Mouse (Mus musculus): Measurements from ENCODE around the gene Msantd2.

The Msantd2 gene

GRCm38 (mm10) chr9:37540701-37541575, 51.8 kb downstream of the Msantd2 start:
- DNase-seq (ENCODE audit: low spot score in 2 of 2): no peak

- no peak for DNase-seq (ENCODE audit: low spot score in 2 of 2)
These were observed 52.9 kb downstream of the Msantd2 start for GRCm38 (mm10) chr9:37541851-37542642.

- no peak for DNase-seq (ENCODE audit: low spot score in 2 of 2)
These were observed 54.8 kb downstream of the Msantd2 start for GRCm38 (mm10) chr9:37543869-37544440.

GRCm38 (mm10) chr9:37544447-37545165, 55.5 kb downstream of the Msantd2 start:
- peak in 1 of 2 experiments; percentile 84 for DNase-seq (ENCODE audit: low spot score in 2 of 2)

GRCm38 (mm10) chr9:37545166-37545610, 56.1 kb downstream of the Msantd2 start:
- no peak for DNase-seq (ENCODE audit: low spot score in 2 of 2)

DNA sequence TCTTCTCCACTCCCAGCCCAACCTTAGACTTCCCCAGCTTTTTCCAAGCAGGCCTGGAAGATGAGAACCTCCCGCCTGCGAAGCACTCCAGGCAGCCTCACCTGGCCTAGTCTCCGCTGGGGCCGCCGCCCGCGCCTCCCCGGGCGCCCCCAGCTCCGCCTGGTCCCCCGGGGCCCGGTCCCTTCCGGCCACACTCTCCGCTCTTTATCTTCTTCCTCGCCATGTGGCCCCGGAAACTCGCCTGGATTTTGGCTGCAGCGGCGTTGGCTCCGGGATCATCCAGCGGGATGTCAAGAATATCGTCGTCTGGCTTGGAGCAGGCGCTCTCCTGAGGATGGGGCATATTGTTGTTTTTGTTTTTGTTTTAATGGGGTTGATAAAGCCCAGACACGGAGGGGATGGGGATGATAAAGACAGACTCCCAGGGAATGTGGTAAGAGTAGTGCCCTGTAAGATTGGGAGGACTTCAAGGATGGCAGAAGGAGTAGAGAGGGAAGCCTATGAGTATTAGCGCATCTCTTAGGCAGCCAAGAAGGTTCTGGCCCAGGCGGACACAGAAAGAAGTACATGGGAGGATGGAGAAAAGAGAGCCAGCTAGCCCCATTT, 56.8 kb downstream of the Msantd2 start:
- DNase-seq (ENCODE audit: low spot score in 2 of 2): no peak

DNA sequence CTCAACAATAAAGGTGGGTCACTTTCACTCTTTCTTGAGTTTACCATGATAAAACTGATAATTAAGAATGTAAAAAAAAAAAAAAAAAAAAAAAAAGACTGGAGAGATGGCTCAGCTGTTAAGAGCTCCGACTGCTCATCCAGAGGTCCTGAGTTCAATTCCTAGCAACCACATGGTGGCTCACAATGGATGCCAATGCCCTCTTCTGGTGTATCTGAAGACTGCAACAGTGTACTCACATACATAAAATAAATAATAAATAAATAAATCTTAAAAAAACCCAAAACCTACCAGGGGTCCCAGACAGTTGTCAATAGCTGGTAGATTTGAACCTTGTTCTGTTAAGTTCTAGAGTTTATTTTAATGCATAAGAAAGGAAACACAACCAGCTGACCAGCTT, 57.8 kb downstream of the Msantd2 start:
- DNase-seq (ENCODE audit: low spot score in 2 of 2): no peak

GRCm38 (mm10) chr9:37550435-37550834, 61.3 kb downstream of the Msantd2 start:
- DNase-seq (ENCODE audit: low spot score in 2 of 2): no peak

GRCm38 (mm10) chr9:37551751-37552531, 62.8 kb downstream of the Msantd2 start:
- no peak for DNase-seq (ENCODE audit: low spot score in 2 of 2)

GRCm38 (mm10) chr9:37552536-37553293, 63.6 kb downstream of the Msantd2 start, which contains the start of gene Nrgn:
Nrgn (minus strand) TSS chr9:37552904.
- DNase-seq (ENCODE audit: low spot score in 2 of 2): peak; percentile 71 to 91

DNA sequence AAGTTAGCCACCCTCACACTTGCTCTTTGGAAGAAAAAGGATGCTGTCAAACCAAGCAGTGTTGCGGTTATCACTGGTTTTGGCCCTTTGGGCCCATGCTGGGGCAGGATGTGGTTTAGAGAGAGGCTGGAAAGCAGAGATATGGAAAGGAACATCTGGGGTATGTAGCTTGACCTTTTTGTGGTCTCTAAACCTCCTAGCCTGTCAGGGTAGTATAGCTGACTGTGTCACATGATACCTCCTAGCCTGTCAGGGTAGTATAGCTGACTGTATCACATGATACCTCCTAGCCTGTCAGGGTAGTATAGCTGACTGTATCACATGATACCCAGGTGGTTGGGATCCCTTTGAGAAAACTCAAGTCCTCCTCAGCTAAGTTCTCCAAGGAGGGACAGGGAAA, 65.2 kb downstream of the Msantd2 start:
- no peak for DNase-seq (ENCODE audit: low spot score in 2 of 2)

GRCm38 (mm10) chr9:37554838-37555748, 66.0 kb downstream of the Msantd2 start, which contains the start of gene Siae:
Siae (plus strand) TSS chr9:37555698.
- peak in 1 of 2 experiments; percentile 72 for DNase-seq (ENCODE audit: low spot score in 2 of 2)

- DNase-seq (ENCODE audit: low spot score in 2 of 2): peak in 1 of 2 experiments; percentile 36
These were observed 67.2 kb downstream of the Msantd2 start for GRCm38 (mm10) chr9:37556366-37556765.

DNA sequence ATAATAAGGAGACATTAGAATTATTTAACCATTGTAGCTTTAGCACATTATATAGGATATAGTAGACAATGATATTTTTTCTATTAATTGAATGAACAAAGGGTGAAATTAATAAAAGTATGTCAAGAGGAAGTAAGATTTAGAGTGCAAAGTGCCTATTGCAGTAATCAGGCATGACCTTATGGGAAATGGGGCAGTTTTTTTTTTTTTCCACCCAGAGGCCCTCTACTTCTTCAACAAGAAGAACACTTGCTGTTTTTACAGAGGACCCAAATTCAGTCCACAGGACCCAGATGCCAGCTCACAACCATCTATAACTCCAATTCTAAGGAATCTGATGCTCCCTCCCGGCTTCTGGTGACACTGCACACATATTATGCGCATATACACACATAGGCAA, 71.5 kb downstream of the Msantd2 start:
- DNase-seq (ENCODE audit: low spot score in 2 of 2): no peak

DNA sequence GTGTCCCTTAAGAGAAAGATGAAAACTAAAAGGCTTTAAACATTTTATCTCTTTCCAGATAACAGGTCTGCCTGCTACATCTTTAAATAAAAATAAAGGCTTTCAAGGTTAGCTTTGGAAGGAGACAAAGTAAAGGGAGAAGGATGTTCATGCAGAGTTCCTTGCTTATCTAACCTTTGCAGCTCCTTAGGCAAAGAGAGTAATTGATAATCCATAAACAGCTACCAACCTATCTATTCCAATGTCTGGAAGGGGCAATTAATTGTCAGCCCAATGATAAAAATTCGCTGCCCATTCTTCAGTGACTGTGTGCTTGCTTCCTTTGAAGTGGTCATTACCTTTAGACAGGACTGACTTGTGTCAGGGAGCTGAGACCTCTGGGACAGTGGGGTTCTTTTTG, 74.7 kb downstream of the Msantd2 start:
- DNase-seq (ENCODE audit: low spot score in 2 of 2): no peak

- DNase-seq (ENCODE audit: low spot score in 2 of 2): no peak
These were observed 77.9 kb downstream of the Msantd2 start for GRCm38 (mm10) chr9:37567019-37567418.

- DNase-seq (ENCODE audit: low spot score in 2 of 2): no peak
These were observed 78.3 kb downstream of the Msantd2 start for GRCm38 (mm10) chr9:37567454-37567853.

DNA sequence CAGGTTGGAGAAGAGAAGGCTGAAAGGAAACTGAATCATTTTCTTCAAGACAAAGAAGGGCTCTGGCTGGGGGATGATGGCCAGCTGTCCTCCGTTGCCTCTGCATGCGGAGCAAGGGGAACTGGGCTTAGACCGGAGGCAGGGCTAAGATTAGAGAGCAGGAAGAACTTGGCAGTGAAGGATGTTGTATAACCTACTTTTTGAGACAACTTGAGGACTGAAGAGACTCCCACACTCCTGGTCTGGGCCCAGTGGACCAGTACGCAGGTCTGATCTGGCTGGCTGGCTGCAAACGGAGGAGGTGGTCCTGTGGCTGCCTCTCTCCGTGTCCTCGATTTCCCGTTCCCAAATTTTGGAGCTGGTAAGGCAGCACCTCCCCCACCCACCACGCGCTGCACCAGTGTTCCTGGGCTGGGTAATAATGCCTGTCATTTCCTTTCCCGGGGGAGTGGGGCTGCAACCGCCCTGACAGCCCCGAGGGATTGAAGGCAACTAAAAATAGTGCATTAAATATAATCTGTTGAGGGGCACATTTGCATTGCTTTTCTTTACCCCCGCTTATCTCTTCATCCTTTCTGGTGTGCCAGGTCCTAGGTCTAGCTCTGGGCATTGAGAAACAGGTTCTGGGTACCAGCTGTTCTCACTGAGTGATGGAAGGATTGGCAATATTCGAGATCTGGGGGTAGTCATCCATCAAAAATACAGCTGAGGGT, 78.9 kb downstream of the Msantd2 start:
- peak; percentile 63 to 68 for DNase-seq (ENCODE audit: low spot score in 2 of 2)
